Mouse (Mus musculus) lung, embryonic 16.5 days (tissue): Measurements from ENCODE around the gene Zfp235. TPM values are rescaled to one million over a fixed set of nuclear protein-coding genes. Genes with fewer than 3 reads are reported as not detected.

Experiments used
- ATAC-seq: fragments of 200-750 bp; cut with Nextera tagmentation; 2 replicates; pipeline ENCODE4 v1.8.0; 2017; ENCODE audit warnings: low read depth, mild to moderate bottlenecking, moderate library complexity
- H3K27ac ChIP-seq: fragments of 300-500 bp; sonication (generic); 2 replicates; pipeline ENCODE4 v1.5.1; 2014; ENCODE audit warnings: mild to moderate bottlenecking, control low read depth, low read length
- H3K27me3 ChIP-seq: fragments of 300-500 bp; sonication (generic); 2 replicates; pipeline ENCODE4 v1.6.1; 2014; ENCODE audit warnings: low read depth, low read length, mixed read lengths; ENCODE audit not compliant: control insufficient read depth, insufficient read depth
- H3K36me3 ChIP-seq: fragments of 300-500 bp; sonication (generic); 2 replicates; pipeline ENCODE4 v1.6.1; 2014; ENCODE audit warnings: low read length; ENCODE audit not compliant: control insufficient read depth, insufficient read depth
- H3K4me1 ChIP-seq: fragments of 300-500 bp; sonication (generic); replicated peaks from 2 replicates; pipeline ENCODE4 v1.6.1; 2014; ENCODE audit warnings: low read length, mixed read lengths; ENCODE audit not compliant: control insufficient read depth, insufficient read depth
- H3K4me2 ChIP-seq: fragments of 300-500 bp; sonication (generic); 2 replicates; pipeline ENCODE4 v1.6.1; 2014; ENCODE audit warnings: low read depth, low read length, control low read depth
- H3K4me3 ChIP-seq: fragments of 300-500 bp; sonication (generic); 2 replicates; pipeline ENCODE4 v1.5.1; 2014; ENCODE audit warnings: mild to moderate bottlenecking, low read length, control low read depth
- H3K9ac ChIP-seq: fragments of 300-500 bp; sonication (generic); 2 replicates; pipeline ENCODE4 v1.6.1; 2014; ENCODE audit warnings: low read length, control low read depth
- H3K9me3 ChIP-seq: fragments of 300-500 bp; sonication (generic); 2 replicates; pipeline ENCODE4 v1.6.1; 2016; ENCODE audit warnings: low read length; ENCODE audit not compliant: control insufficient read depth
- WGBS: fragments of 180-500 bp; shearing (Covaris S2); extraction: QIAGEN DNeasy Blood & Tissue Kit; methylation state at CpG from one replicate; pipeline ENCODE4 v1.1.7; 2014; 5-methylcytosine and 5-hydroxymethylcytosine counted together
- polyA plus RNA-seq: library from polyadenylated mRNA; unstranded; fragments of >200 nt; fragmentation: Nextera tagmentation; extraction: Ambion mirVana; gene quantifications from 2 replicates; pipeline ENCODE4 v1.2.1, GENCODE M21; 2015

Zfp235 gene
- polyA plus RNA-seq, 1 experiment from 2014 or later: 18.4 TPM

- 0 out of 2 replicates have a peak, but pooled peaks cover 2% of the 10 kb centered on the region for H3K9me3 ChIP-seq
- no peaks in the 10 kb centered on the region for H3K4me1 ChIP-seq
- ATAC-seq: no peak
- no peak overlapping the region for H3K4me3 ChIP-seq
- no peak overlapping the region for H3K9ac ChIP-seq
- H3K36me3 ChIP-seq: peaks cover 5% of the 10 kb centered on the region
- H3K4me2 ChIP-seq: no peak overlapping the region
- no peak overlapping the region for H3K27ac ChIP-seq
- H3K27me3 ChIP-seq: no peaks in the 10 kb centered on the region
- WGBS: 57% methylated on average over 4 of the region's 4 CpGs
Observed at GRCm38 (mm10) chr7:24188901-24189570, 55.1 kb downstream of the Zfp235 start.

- H3K27ac ChIP-seq: no peak overlapping the region
- H3K4me1 ChIP-seq: no peaks in the 10 kb centered on the region
- H3K9me3 ChIP-seq: peaks cover 2% of the 10 kb centered on the region; the same call in 1 of the 2 replicates
- no peak for ATAC-seq
- H3K4me3 ChIP-seq: no peak overlapping the region
- no peak overlapping the region for H3K4me2 ChIP-seq
- peaks cover 11% of the 10 kb centered on the region for H3K36me3 ChIP-seq
- no peak overlapping the region for H3K9ac ChIP-seq
- WGBS: 54% methylated on average over 5 of the region's 5 CpGs
- no peaks in the 10 kb centered on the region for H3K27me3 ChIP-seq
Observed at GRCm38 (mm10) chr7:24189571-24189944, 55.6 kb downstream of the Zfp235 start.

- peaks cover 2% of the 10 kb centered on the region; the same call in 1 of the 2 replicates for H3K9me3 ChIP-seq
- no peak overlapping the region for H3K27ac ChIP-seq
- no peak overlapping the region for H3K4me3 ChIP-seq
- H3K4me1 ChIP-seq: no peaks in the 10 kb centered on the region
- 75% methylated on average over 2 of the region's 2 CpGs for WGBS
- H3K36me3 ChIP-seq: peaks cover 17% of the 10 kb centered on the region
- no peaks in the 10 kb centered on the region for H3K27me3 ChIP-seq
- H3K9ac ChIP-seq: no peak overlapping the region
- ATAC-seq: no peak
- no peak overlapping the region for H3K4me2 ChIP-seq
Observed at GRCm38 (mm10) chr7:24191361-24191760, 57.4 kb downstream of the Zfp235 start.

Other genes with a start within 250 kb of the Zfp235 start
- not detected in 2 replicates for gene Vmn1r178, start 242.2 kb upstream of the Zfp235 start, polyA plus RNA-seq
- gene Vmn1r179, start 207.2 kb upstream of the Zfp235 start, polyA plus RNA-seq: not detected in 2 replicates
- not detected in 2 replicates for gene Vmn1r180, start 183.5 kb upstream of the Zfp235 start, polyA plus RNA-seq
- gene Vmn1r181, start 159.6 kb upstream of the Zfp235 start, polyA plus RNA-seq: not detected in 2 replicates
- gene V1rd19, start 132.5 kb upstream of the Zfp235 start, polyA plus RNA-seq: not detected in 2 replicates
- not detected in 2 replicates for gene Vmn1r183, start 80.9 kb upstream of the Zfp235 start, polyA plus RNA-seq
- 18.9 and 21.0 TPM in 2 replicates for gene Zfp180, start 52.2 kb upstream of the Zfp235 start, polyA plus RNA-seq
- gene Zfp112, start 21.9 kb upstream of the Zfp235 start, polyA plus RNA-seq: 5.3 and 6.0 TPM in 2 replicates
- 6.1 and 6.9 TPM in 2 replicates for gene Zfp114, start 40.9 kb downstream of the Zfp235 start, polyA plus RNA-seq
- 11.8 and 12.8 TPM in 2 replicates for gene Zfp111, start 77.3 kb downstream of the Zfp235 start, polyA plus RNA-seq
- 4.7 and 5.4 TPM in 2 replicates for gene Zfp109, start 103.4 kb downstream of the Zfp235 start, polyA plus RNA-seq
- 3.5 and 4.2 TPM in 2 replicates for gene Zfp108, start 120.6 kb downstream of the Zfp235 start, polyA plus RNA-seq
- gene Zfp93, start 136.3 kb downstream of the Zfp235 start, polyA plus RNA-seq: 9.3 and 10.8 TPM in 2 replicates
- gene Zfp61, start 167.1 kb downstream of the Zfp235 start, polyA plus RNA-seq: 32.7 and 34.1 TPM in 2 replicates
- gene Zfp94, start 182.5 kb downstream of the Zfp235 start, polyA plus RNA-seq: 10.2 and 11.3 TPM in 2 replicates
- not detected in 2 replicates for gene Tescl, start 199.8 kb downstream of the Zfp235 start, polyA plus RNA-seq
- 0.06 and 0.33 TPM in 2 replicates for gene Lypd5, start 215.0 kb downstream of the Zfp235 start, polyA plus RNA-seq
- 3.2 and 5.7 TPM in 2 replicates for gene Kcnn4, start 236.1 kb downstream of the Zfp235 start, polyA plus RNA-seq